Mouse (Mus musculus) lung, adult 18-20 months (tissue): ENCODE results near the gene Wdr70.

Source experiments
- DNase-seq, 2 experiments: peaks; one replicate each; pipeline ENCODE4 v3.0.0; 2022; ENCODE audit warnings: mixed read lengths in 2 of 2

Wdr70 gene

GRCm38 (mm10) chr15:7925382-7925781 lies 173.6 kb downstream of the Wdr70 start:
- peak; percentile 7 to 29 for DNase-seq

GRCm38 (mm10) chr15:7923281-7923680 lies 175.7 kb downstream of the Wdr70 start:
- DNase-seq: no peak

GRCm38 (mm10) chr15:7922291-7923037 lies 176.5 kb downstream of the Wdr70 start:
- no peak for DNase-seq

- DNase-seq: no peak
Measured at GRCm38 (mm10) chr15:7921124-7921523, 177.9 kb downstream of the Wdr70 start.

GRCm38 (mm10) chr15:7906491-7907035 lies 192.4 kb downstream of the Wdr70 start:
- no peak for DNase-seq

- no peak for DNase-seq
Measured at GRCm38 (mm10) chr15:7899286-7899685, 199.7 kb downstream of the Wdr70 start.

GRCm38 (mm10) chr15:7891547-7892282 lies 207.3 kb downstream of the Wdr70 start:
- DNase-seq: peak; percentile 9 to 38

GRCm38 (mm10) chr15:7890286-7890685 lies 208.7 kb downstream of the Wdr70 start:
- DNase-seq: peak in 1 of 2 experiments; percentile 24

- no peak for DNase-seq
Measured at GRCm38 (mm10) chr15:7889362-7889674, 209.7 kb downstream of the Wdr70 start.

- DNase-seq: no peak
Measured at GRCm38 (mm10) chr15:7888617-7889361, 210.2 kb downstream of the Wdr70 start.

GRCm38 (mm10) chr15:7886591-7886990 lies 212.4 kb downstream of the Wdr70 start:
- DNase-seq: no peak

GRCm38 (mm10) chr15:7885106-7885505 lies 213.9 kb downstream of the Wdr70 start:
- no peak for DNase-seq

GRCm38 (mm10) chr15:7884181-7884580 lies 214.8 kb downstream of the Wdr70 start:
- DNase-seq: no peak

GRCm38 (mm10) chr15:7879956-7880355 lies 219.1 kb downstream of the Wdr70 start:
- no peak for DNase-seq

GRCm38 (mm10) chr15:7878861-7879260 lies 220.1 kb downstream of the Wdr70 start:
- no peak for DNase-seq

- peak; percentile 42 to 44 for DNase-seq
Measured at GRCm38 (mm10) chr15:7877560-7878467, 221.2 kb downstream of the Wdr70 start.

- no peak for DNase-seq
Measured at GRCm38 (mm10) chr15:7875879-7876278, 223.1 kb downstream of the Wdr70 start.

- DNase-seq: no peak
Measured at GRCm38 (mm10) chr15:7872473-7872872, 226.5 kb downstream of the Wdr70 start.

- DNase-seq: no peak
Measured at GRCm38 (mm10) chr15:7865305-7865704, 233.7 kb downstream of the Wdr70 start.

- DNase-seq: no peak
Measured at GRCm38 (mm10) chr15:7863328-7863727, 235.7 kb downstream of the Wdr70 start.

GRCm38 (mm10) chr15:7862890-7863289 lies 236.1 kb downstream of the Wdr70 start:
- DNase-seq: no peak

GRCm38 (mm10) chr15:7858841-7859240 lies 240.2 kb downstream of the Wdr70 start:
- no peak for DNase-seq
